Mouse (Mus musculus) forebrain, postnatal 0 days (tissue): ENCODE measurements at regions not wholly inside any gene's neighbourhood (a gene's known extent, or its start where the extent isn't known, plus 50 kb on each side); places are given as distances from the start of the nearest gene placed in this dataset.
"Not testable (repeated sequence)": the region's sequence is repeated elsewhere in the genome, so short reads cannot be mapped to it uniquely, and the experiment has no call there.

Experiments
- ATAC-seq: fragments of 200-750 bp; cut with Nextera tagmentation; 2 replicates; pipeline ENCODE4 v1.8.0; 2017; ENCODE audit warnings: mild to moderate bottlenecking, moderate library complexity
- DNase-seq: peaks from one replicate; pipeline ENCODE4 v3.0.0-alpha.2; 2015
- H3K27ac ChIP-seq: fragments of 300-500 bp; sonication (generic); 2 replicates; pipeline ENCODE4 v1.5.1; 2014; ENCODE audit warnings: low read depth, mild to moderate bottlenecking, antibody characterized with exemption, low read length, moderate library complexity, mixed read lengths
- H3K27me3 ChIP-seq: fragments of 300-500 bp; sonication (generic); 2 replicates; pipeline ENCODE4 v1.6.1; 2014; ENCODE audit warnings: mild to moderate bottlenecking, low read length, mixed read lengths; ENCODE audit not compliant: insufficient read depth
- H3K36me3 ChIP-seq: fragments of 300-500 bp; sonication (generic); 2 replicates; pipeline ENCODE4 v1.6.1; 2014; ENCODE audit warnings: mild to moderate bottlenecking, moderate library complexity; ENCODE audit not compliant: insufficient read depth
- H3K4me1 ChIP-seq: fragments of 300-500 bp; sonication (generic); 2 replicates; pipeline ENCODE4 v1.6.1; 2014; ENCODE audit warnings: antibody characterized with exemption; ENCODE audit not compliant: insufficient read depth
- H3K4me2 ChIP-seq: fragments of 300-500 bp; sonication (generic); 2 replicates; pipeline ENCODE4 v1.6.1; 2014; ENCODE audit warnings: low read depth, mild to moderate bottlenecking, moderate library complexity
- H3K4me3 ChIP-seq: fragments of 300-500 bp; sonication (generic); 2 replicates; pipeline ENCODE4 v1.5.1; 2014; ENCODE audit warnings: low read depth, low read length, mixed read lengths
- H3K9ac ChIP-seq: fragments of 300-500 bp; sonication (generic); 2 replicates; pipeline ENCODE4 v1.6.1; 2014; ENCODE audit warnings: mild to moderate bottlenecking
- H3K9me3 ChIP-seq: fragments of 300-500 bp; sonication (generic); 2 replicates; pipeline ENCODE4 v1.6.1; 2016; ENCODE audit warnings: low read length
- CTCF ChIP-seq: sonication (generic); IDR thresholded peaks from 2 replicates; pipeline ENCODE4 v1.5.1; 2016; ENCODE audit warnings: antibody characterized with exemption, control low read depth, low read depth
- WGBS: fragments of 180-500 bp; shearing (Covaris S2); extraction: QIAGEN DNeasy Blood & Tissue Kit; methylation state at CpG from one replicate; pipeline ENCODE4 v1.1.7; 2014; 5-methylcytosine and 5-hydroxymethylcytosine counted together

DNA sequence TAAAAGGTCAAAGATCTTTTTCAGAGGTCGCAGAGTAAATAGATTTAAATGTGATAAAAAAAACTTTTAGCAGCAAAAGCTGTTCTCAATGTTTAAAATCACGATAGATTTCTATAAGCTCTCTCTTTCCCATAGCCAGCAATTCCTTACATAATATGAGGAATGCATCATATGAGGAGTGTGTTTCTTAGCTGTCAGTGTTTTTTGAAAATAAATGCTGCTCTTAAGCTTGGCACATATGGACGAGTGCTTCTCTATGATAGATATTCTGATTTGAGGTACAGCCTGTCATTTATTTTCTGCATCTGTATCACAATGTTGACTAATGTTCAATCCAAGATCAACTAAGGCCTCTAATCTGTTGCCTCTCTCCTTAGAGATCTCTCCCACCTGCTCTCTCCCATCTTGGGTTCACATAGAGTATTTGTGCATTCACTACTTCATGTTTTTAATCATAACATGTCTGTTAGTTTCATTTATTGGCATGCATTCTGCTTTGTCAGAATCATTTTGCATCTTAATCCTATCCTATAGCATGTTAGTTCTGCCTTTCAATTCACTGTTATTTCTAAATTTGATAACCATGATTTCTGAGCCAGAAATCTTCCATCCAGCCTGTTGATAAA is 369.0 kb upstream of the Slc39a10 start:
- DNase-seq (no peak), ATAC-seq (no peak; the same call in 1 of the 2 replicates)
- Histone ChIP-seq H3K9me3 (no peaks in the 10 kb centered on the region), H3K27me3 (no peaks in the 10 kb centered on the region), H3K9ac (no peak overlapping the region), H3K36me3 (no peaks in the 10 kb centered on the region), H3K4me2 (no peak overlapping the region), H3K4me1 (no peaks in the 10 kb centered on the region), H3K4me3 (no peak overlapping the region), H3K27ac (no peak overlapping the region)
- TF ChIP-seq CTCF: no peak
- 70% methylated on average over 3 of the region's 3 CpGs for WGBS

DNA sequence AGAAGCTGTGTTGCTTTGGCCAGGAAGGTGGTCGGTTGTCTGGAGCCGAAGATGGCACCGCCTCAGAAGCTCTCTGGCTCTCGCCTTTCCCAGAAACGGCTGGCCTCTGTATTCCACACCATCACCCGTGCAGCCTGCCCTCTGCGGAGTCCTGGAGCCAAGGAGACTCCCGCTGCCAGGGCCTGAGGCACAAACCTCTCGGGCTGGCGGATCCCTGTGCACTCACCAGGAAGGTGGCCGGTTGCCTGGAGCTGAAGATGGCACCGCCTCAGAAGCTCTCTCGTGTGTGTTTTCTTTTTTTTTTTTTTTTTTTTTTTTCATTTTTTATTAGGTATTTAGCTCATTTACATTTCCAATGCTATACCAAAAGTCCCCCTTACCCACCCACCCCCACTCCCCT is 358.1 kb upstream of the Slc39a10 start:
- H3K9ac ChIP-seq, H3K4me3 ChIP-seq, H3K36me3 ChIP-seq, ATAC-seq, H3K4me1 ChIP-seq, H3K27me3 ChIP-seq, DNase-seq, H3K9me3 ChIP-seq, H3K27ac ChIP-seq, H3K4me2 ChIP-seq: not testable (repeated sequence)
- 88% methylated on average over 11 of the region's 13 CpGs for WGBS

DNA sequence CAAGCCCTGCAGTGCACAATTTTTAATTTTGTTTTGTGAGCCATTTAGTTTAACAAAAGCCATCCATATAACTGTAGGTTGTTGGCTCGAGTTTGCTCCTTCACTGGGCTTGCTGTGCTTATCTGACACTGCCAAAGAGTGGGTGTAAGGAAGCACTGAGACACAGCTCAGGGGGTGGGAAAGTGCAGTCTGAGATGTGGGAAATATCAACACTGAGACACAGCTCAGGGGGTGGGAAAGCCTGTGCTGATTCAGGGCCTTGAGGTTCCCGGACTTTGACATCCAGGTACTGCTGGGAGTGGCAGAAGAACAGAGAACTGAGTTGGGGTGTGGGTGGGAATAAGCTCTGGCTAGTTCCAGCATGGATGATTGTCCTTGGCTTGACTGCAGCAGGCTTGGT is 324.4 kb upstream of the Slc39a10 start:
- H3K4me1 ChIP-seq: no peaks in the 10 kb centered on the region
- ATAC-seq (no peak), DNase-seq (no peak)
- no peaks in the 10 kb centered on the region for H3K9me3 ChIP-seq
- H3K4me2 ChIP-seq: no peak overlapping the region
- no peak for TF ChIP-seq CTCF
- no peaks in the 10 kb centered on the region for H3K36me3 ChIP-seq
- no peaks in the 10 kb centered on the region for H3K27me3 ChIP-seq
- H3K27ac ChIP-seq: no peak overlapping the region
- H3K4me3 ChIP-seq: no peak overlapping the region
- no peak overlapping the region for H3K9ac ChIP-seq
- 65% methylated on average over 2 of the region's 2 CpGs for WGBS

DNA sequence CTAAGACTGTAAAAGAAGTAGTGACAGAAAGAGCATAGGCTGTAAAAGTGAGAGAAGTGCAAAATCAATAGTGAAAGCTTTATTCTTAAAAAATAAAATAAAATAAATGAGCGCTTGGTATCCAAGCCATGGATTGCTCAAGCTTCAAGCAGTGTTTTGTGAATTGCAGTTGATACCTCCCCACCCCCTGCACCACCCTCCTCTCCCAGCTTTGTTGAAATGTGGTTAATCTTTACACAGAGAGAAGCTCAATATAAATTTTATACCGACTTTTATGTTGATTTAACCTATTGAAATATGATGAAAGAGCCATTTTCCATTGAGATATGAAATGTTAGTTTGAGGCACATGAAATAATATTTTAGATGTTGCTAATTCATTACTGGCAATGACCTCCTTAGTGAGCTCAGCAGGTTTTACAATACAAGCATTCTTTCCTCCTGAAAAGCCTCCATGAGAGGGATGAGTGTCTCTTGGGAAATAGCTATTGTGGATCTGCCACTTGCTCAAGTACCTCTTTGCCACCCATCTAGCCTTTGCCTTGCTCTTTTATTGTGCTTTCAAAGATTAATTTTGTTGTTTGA is 323.9 kb upstream of the Slc39a10 start:
- no peaks in the 10 kb centered on the region for H3K9me3 ChIP-seq
- no peaks in the 10 kb centered on the region for H3K36me3 ChIP-seq
- DNase-seq (no peak), ATAC-seq (no peak)
- H3K27ac ChIP-seq: no peak overlapping the region
- H3K4me3 ChIP-seq: no peak overlapping the region
- 79% methylated on average over 2 of the region's 2 CpGs for WGBS
- H3K9ac ChIP-seq: no peak overlapping the region
- H3K27me3 ChIP-seq: no peaks in the 10 kb centered on the region
- TF ChIP-seq CTCF: no peak
- H3K4me1 ChIP-seq: no peaks in the 10 kb centered on the region
- H3K4me2 ChIP-seq: no peak overlapping the region

DNA sequence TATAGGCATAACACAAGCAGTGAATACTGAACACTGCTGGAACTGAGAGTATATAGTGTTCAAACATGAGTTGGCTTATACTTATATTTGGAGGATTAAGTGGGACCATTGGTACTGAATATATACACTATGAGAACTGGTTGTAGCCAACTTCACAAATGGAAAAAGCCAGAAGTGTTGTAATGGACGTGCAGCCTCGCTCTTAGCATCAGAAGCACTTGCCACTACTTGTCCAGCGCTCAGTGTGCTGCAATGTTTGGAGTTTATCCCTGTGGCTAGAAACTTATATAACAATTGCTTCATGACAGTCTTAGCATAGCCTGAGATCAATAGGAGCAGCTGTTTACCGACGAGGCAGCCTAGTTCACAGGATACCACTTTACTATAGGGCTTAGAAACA is 320.8 kb upstream of the Slc39a10 start:
- ATAC-seq (no peak), DNase-seq (no peak)
- Histone ChIP-seq H3K4me2 (no peak overlapping the region), H3K9ac (no peak overlapping the region), H3K4me3 (no peak overlapping the region), H3K36me3 (no peaks in the 10 kb centered on the region), H3K4me1 (no peaks in the 10 kb centered on the region), H3K27ac (no peak overlapping the region), H3K27me3 (no peaks in the 10 kb centered on the region), H3K9me3 (no peaks in the 10 kb centered on the region)
- TF ChIP-seq CTCF: no peak
- 83% methylated on average over 5 of the region's 5 CpGs for WGBS

DNA sequence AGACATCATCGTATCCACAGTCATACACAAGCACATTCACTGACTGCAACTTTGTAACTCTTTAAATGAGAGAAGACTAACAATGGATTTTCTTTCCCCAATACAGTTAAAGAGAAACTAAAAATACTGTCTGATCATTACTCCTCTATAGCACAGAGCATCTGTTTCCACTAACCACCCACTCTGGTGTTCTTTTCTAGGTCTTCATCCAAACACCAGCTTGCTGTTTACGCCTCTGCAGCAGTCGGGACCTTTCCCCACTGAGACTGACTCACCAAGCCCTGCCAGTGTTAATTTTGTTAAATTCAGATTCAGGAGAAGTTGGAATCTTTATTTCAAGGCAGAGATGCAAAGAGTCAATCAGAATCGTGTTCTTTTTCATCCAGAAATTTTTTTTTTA is 300.3 kb upstream of the Slc39a10 start:
- ATAC-seq: no peak
- H3K27ac ChIP-seq: no peak overlapping the region
- H3K27me3 ChIP-seq: no peaks in the 10 kb centered on the region
- no peaks in the 10 kb centered on the region for H3K9me3 ChIP-seq
- no peak for DNase-seq
- TF ChIP-seq CTCF: no peak
- 82% methylated on average over 4 of the region's 4 CpGs for WGBS
- no peak overlapping the region for H3K4me3 ChIP-seq
- no peaks in the 10 kb centered on the region for H3K4me1 ChIP-seq
- no peak overlapping the region for H3K9ac ChIP-seq
- no peak overlapping the region for H3K4me2 ChIP-seq
- no peaks in the 10 kb centered on the region for H3K36me3 ChIP-seq

DNA sequence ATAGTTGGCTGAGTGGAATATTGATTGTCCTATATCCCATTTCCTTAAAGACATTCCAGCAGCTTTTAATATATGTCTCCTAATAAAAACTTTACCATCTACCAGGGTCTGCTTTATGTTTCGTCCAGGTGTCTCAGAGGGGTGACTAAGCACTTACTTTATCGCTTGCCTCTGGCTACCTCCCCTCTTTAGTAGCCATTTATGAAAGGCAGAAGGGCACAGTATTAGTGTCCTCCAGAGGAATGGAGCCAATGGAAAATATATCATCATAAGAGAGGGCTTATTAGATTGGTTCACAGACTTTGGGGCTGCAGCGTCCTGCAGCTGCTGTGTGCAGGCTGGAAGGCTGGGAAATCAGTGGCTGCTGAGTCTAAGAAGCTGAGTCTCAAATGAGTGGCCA is 271.8 kb upstream of the Slc39a10 start:
- Histone ChIP-seq H3K4me1 (no peaks in the 10 kb centered on the region), H3K9me3 (no peaks in the 10 kb centered on the region), H3K27me3 (no peaks in the 10 kb centered on the region), H3K36me3 (no peaks in the 10 kb centered on the region), H3K4me2 (no peak overlapping the region), H3K27ac (no peak overlapping the region), H3K4me3 (no peak overlapping the region), H3K9ac (no peak overlapping the region)
- DNase-seq (no peak), ATAC-seq (no peak)
- TF ChIP-seq CTCF: no peak
- 52% methylated on average over 3 of the region's 3 CpGs for WGBS
